Mouse (Mus musculus) midbrain, embryonic 12.5 days (tissue): ENCODE data around the gene Vcl. TPM values are rescaled to one million over a fixed set of nuclear protein-coding genes. Genes with fewer than 3 reads are reported as not detected.

ENCODE experiments used
- ATAC-seq: fragments of 200-750 bp; cut with Nextera tagmentation; 2 replicates; pipeline ENCODE4 v1.8.0; 2017; ENCODE audit warnings: low read depth, moderate TSS enrichment, moderate library complexity; ENCODE audit not compliant: low FRiP score
- H3K27ac ChIP-seq: fragments of 300-500 bp; sonication (generic); replicated peaks from 2 replicates; pipeline ENCODE4 v1.5.1; 2016; ENCODE audit warnings: mild to moderate bottlenecking
- H3K27me3 ChIP-seq: fragments of 300-500 bp; sonication (generic); 2 replicates; pipeline ENCODE4 v1.6.1; 2016; ENCODE audit warnings: mild to moderate bottlenecking
- H3K36me3 ChIP-seq: fragments of 300-500 bp; sonication (generic); 2 replicates; pipeline ENCODE4 v1.6.1; 2016
- H3K4me1 ChIP-seq: fragments of 300-500 bp; sonication (generic); 2 replicates; pipeline ENCODE4 v1.6.1; 2016
- H3K4me2 ChIP-seq: fragments of 300-500 bp; sonication (generic); replicated peaks from 2 replicates; pipeline ENCODE4 v1.6.1; 2016; ENCODE audit warnings: mild to moderate bottlenecking, moderate library complexity
- H3K4me3 ChIP-seq: fragments of 300-500 bp; sonication (generic); 2 replicates; pipeline ENCODE4 v1.5.1; 2016; ENCODE audit warnings: mild to moderate bottlenecking
- H3K9ac ChIP-seq: fragments of 300-500 bp; sonication (generic); replicated peaks from 2 replicates; pipeline ENCODE4 v1.6.1; 2016; ENCODE audit warnings: mild to moderate bottlenecking, moderate library complexity
- H3K9me3 ChIP-seq: fragments of 300-500 bp; sonication (generic); 2 replicates; pipeline ENCODE4 v1.6.1; 2016; ENCODE audit warnings: mild to moderate bottlenecking
- WGBS: fragments of 180-500 bp; shearing (Covaris S2); methylation state at CpG from one replicate; pipeline ENCODE4 v1.1.7; 2016; 5-methylcytosine and 5-hydroxymethylcytosine counted together
- polyA plus RNA-seq: library from polyadenylated mRNA; unstranded; fragments of >200 nt; fragmentation: Nextera tagmentation; extraction: Ambion mirVana; gene quantifications from 2 replicates; pipeline ENCODE4 v1.2.1, GENCODE M21; 2016

The Vcl gene
- polyA plus RNA-seq, 1 experiment from 2014 or later, result 26.3 TPM

GRCm38 (mm10) chr14:20916625-20917612 is 12.3 kb upstream of the Vcl start:
- Histone ChIP-seq H3K27me3 (no peaks in the 10 kb centered on the region), H3K4me3 (no peak overlapping the region), H3K36me3 (no peaks in the 10 kb centered on the region), H3K4me1 (no peaks in the 10 kb centered on the region), H3K27ac (no peak overlapping the region), H3K4me2 (no peak overlapping the region), H3K9me3 (no peaks in the 10 kb centered on the region), H3K9ac (no peak overlapping the region)
- WGBS, result 92% methylated on average over 7 of the region's 7 CpGs
- no peak for ATAC-seq

- Histone ChIP-seq H3K36me3 (no peaks in the 10 kb centered on the region), H3K9me3 (0 out of 2 replicates have a peak, but pooled peaks cover 3% of the 10 kb centered on the region), H3K4me3 (no peak overlapping the region), H3K27ac (no peak overlapping the region), H3K27me3 (0 out of 2 replicates have a peak, but pooled peaks cover 2% of the 10 kb centered on the region), H3K9ac (no peak overlapping the region), H3K4me1 (no peaks in the 10 kb centered on the region), H3K4me2 (no peak overlapping the region)
- 91% methylated on average over 5 of the region's 5 CpGs for WGBS
- no peak for ATAC-seq
These were observed 5.0 kb upstream of the Vcl start for GRCm38 (mm10) chr14:20924071-20924789.

- H3K4me1 ChIP-seq, result peaks cover 13% of the 10 kb centered on the region
- no peak for ATAC-seq
- 0 out of 2 replicates have a peak, but pooled peaks cover 3% of the 10 kb centered on the region for H3K9me3 ChIP-seq
- no peaks in the 10 kb centered on the region for H3K36me3 ChIP-seq
- H3K27me3 ChIP-seq, result 0 out of 2 replicates have a peak, but pooled peaks cover 8% of the 10 kb centered on the region
- no peak overlapping the region for H3K4me3 ChIP-seq
- no peak overlapping the region for H3K9ac ChIP-seq
- no peak overlapping the region for H3K27ac ChIP-seq
- 87% methylated on average over 4 of the region's 4 CpGs for WGBS
- H3K4me2 ChIP-seq, result no peak overlapping the region
These were observed 1.5 kb upstream of the Vcl start for GRCm38 (mm10) chr14:20927470-20928307.

GRCm38 (mm10) chr14:20928308-20928685 is 901 bp upstream of the Vcl start:
- no peak overlapping the region for H3K9ac ChIP-seq
- H3K36me3 ChIP-seq, result no peaks in the 10 kb centered on the region
- H3K4me3 ChIP-seq, result peak overlapping the region; percentile 74
- WGBS, result 13% methylated on average over 4 of the region's 4 CpGs
- 0 out of 2 replicates have a peak, but pooled peaks cover 8% of the 10 kb centered on the region for H3K27me3 ChIP-seq
- H3K9me3 ChIP-seq, result 0 out of 2 replicates have a peak, but pooled peaks cover 3% of the 10 kb centered on the region
- no peak for ATAC-seq
- peak overlapping the region; percentile 70 for H3K4me2 ChIP-seq
- peaks cover 13% of the 10 kb centered on the region for H3K4me1 ChIP-seq
- H3K27ac ChIP-seq, result no peak overlapping the region

GRCm38 (mm10) chr14:20929814-20930434 is 726 bp downstream of the Vcl start:
- Histone ChIP-seq H3K27ac (peak overlapping the region; percentile 88), H3K36me3 (no peaks in the 10 kb centered on the region), H3K9ac (peak overlapping the region; percentile 77), H3K4me1 (peaks cover 13% of the 10 kb centered on the region), H3K27me3 (0 out of 2 replicates have a peak, but pooled peaks cover 8% of the 10 kb centered on the region), H3K4me2 (peak overlapping the region; percentile 70), H3K9me3 (0 out of 2 replicates have a peak, but pooled peaks cover 3% of the 10 kb centered on the region), H3K4me3 (peak overlapping the region; percentile 74)
- 3% methylated on average over 19 of the region's 19 CpGs for whole genome bisulfite sequencing
- no peak for ATAC-seq

GRCm38 (mm10) chr14:20930481-20931391 is 1.5 kb downstream of the Vcl start:
- WGBS, result 45% methylated on average over 8 of the region's 8 CpGs
- no peak for ATAC-seq

GRCm38 (mm10) chr14:20938424-20938823 is 9.2 kb downstream of the Vcl start:
- Histone ChIP-seq H3K9me3 (no peaks in the 10 kb centered on the region), H3K4me3 (no peak overlapping the region), H3K4me1 (no peaks in the 10 kb centered on the region), H3K27ac (no peak overlapping the region), H3K36me3 (no peaks in the 10 kb centered on the region), H3K27me3 (no peaks in the 10 kb centered on the region), H3K9ac (no peak overlapping the region), H3K4me2 (no peak overlapping the region)
- ATAC-seq, result no peak
- 80% methylated on average over 2 of the region's 2 CpGs for WGBS

More at GRCm38 (mm10) chr14:20930481-20931391, 1.5 kb downstream of the Vcl start:
- Histone ChIP-seq H3K9me3 (0 out of 2 replicates have a peak, but pooled peaks cover 3% of the 10 kb centered on the region), H3K36me3 (no peaks in the 10 kb centered on the region), H3K27ac (no peak overlapping the region), H3K4me3 (peak overlapping the region; percentile 74), H3K4me2 (peak overlapping the region; percentile 70), H3K4me1 (peaks cover 13% of the 10 kb centered on the region), H3K27me3 (0 out of 2 replicates have a peak, but pooled peaks cover 8% of the 10 kb centered on the region), H3K9ac (peak overlapping the region; percentile 32; the same call in 1 of the 2 replicates)

- Histone ChIP-seq H3K4me2 (no peak overlapping the region), H3K36me3 (no peaks in the 10 kb centered on the region), H3K9me3 (no peaks in the 10 kb centered on the region), H3K27me3 (no peaks in the 10 kb centered on the region), H3K27ac (no peak overlapping the region), H3K4me1 (no peaks in the 10 kb centered on the region), H3K4me3 (no peak overlapping the region), H3K9ac (no peak overlapping the region)
- WGBS, result 42% methylated on average over 1 of the region's 1 CpGs
- ATAC-seq, result no peak
These were observed 9.7 kb downstream of the Vcl start for GRCm38 (mm10) chr14:20938860-20939259.

GRCm38 (mm10) chr14:20945296-20945695 is 16.1 kb downstream of the Vcl start:
- Histone ChIP-seq H3K27ac (no peak overlapping the region), H3K4me1 (no peaks in the 10 kb centered on the region), H3K4me2 (no peak overlapping the region), H3K4me3 (no peak overlapping the region), H3K27me3 (no peaks in the 10 kb centered on the region), H3K36me3 (no peaks in the 10 kb centered on the region), H3K9me3 (no peaks in the 10 kb centered on the region), H3K9ac (no peak overlapping the region)
- no peak for ATAC-seq
- WGBS, result 91% methylated on average over 2 of the region's 2 CpGs

GRCm38 (mm10) chr14:20956021-20956420 is 26.8 kb downstream of the Vcl start:
- Histone ChIP-seq H3K36me3 (no peaks in the 10 kb centered on the region), H3K9me3 (no peaks in the 10 kb centered on the region), H3K27ac (no peak overlapping the region), H3K9ac (no peak overlapping the region), H3K4me3 (no peak overlapping the region), H3K27me3 (no peaks in the 10 kb centered on the region), H3K4me1 (no peaks in the 10 kb centered on the region), H3K4me2 (no peak overlapping the region)
- no peak for ATAC-seq
